Comparison of ENCODE assay signal across 22 mouse cellular contexts in genomic region chr3:96451181-96451737, GRCm38 (mm10). TPM values are rescaled to one million over a fixed set of nuclear protein-coding genes. Genes with fewer than 3 reads are reported as not detected.
A peak's percentile ranks its signal among the peaks of the same experiment; 100 is the strongest.
DNase-seq lines count a peak whose midpoint lies in the region; ATAC-seq and TF ChIP-seq lines count a peak whose summit lies in the region.
"Not testable (repeated sequence)": the region's sequence is repeated elsewhere in the genome, so short reads cannot be mapped to it uniquely, and the experiment has no call there.
"Had no signal": no experiment of that assay in that cellular context is flagged by ENCODE, and none has a peak within 500 bp of the region (broad histone marks: within the 10 kb centered on the region; RNA-seq: fewer than 3 reads in every experiment).

No protein-coding gene starts in this region.

- not testable (repeated sequence) for H3K4me2 ChIP-seq in heart, embryonic 16.5 days (ENCODE audit: low read depth, low read length); intestine, embryonic 16.5 days (ENCODE audit: low read depth, low read length); liver, embryonic 13.5 days; liver, postnatal 0 days (ENCODE audit: low read depth, low read length); stomach, embryonic 15.5 days

- not testable (repeated sequence) for H3K4me3 ChIP-seq in heart, embryonic 16.5 days (ENCODE audit: low read length); intestine, embryonic 16.5 days (ENCODE audit: low read length); liver, embryonic 13.5 days (replicated peaks); liver, postnatal 0 days (ENCODE audit: low read depth, low read length); stomach, embryonic 15.5 days (replicated peaks)

- ATAC-seq in granulocyte monocyte progenitor cell, adult 5-6 weeks (replicated peaks; ENCODE audit: poor library complexity, severe bottlenecking), result peak; percentile 31
- 0 out of 2 replicates have a peak, but pooled peaks have one; percentile 4 for ATAC-seq in heart, embryonic 16.5 days (replicated peaks; ENCODE audit: extremely low read depth, insufficient read depth, low FRiP score)
- peak; percentile 57 for ATAC-seq in intestine, embryonic 16.5 days
- ATAC-seq in liver, embryonic 13.5 days (ENCODE audit: low read depth), result peak; percentile 58
- ATAC-seq in liver, postnatal 0 days, result 0 out of 2 replicates have a peak, but pooled peaks have one; percentile 6
- peak; percentile 43 for ATAC-seq in megakaryocyte, adult 5-6 weeks (ENCODE audit: poor library complexity, severe bottlenecking)
- ATAC-seq in stomach, embryonic 15.5 days (ENCODE audit: insufficient read depth, low FRiP score, low read depth), result peak; percentile 45; the same call in 1 of the 2 replicates

- H3K9me3 ChIP-seq in heart, embryonic 16.5 days (replicated peaks; ENCODE audit: control insufficient read depth, low read length); intestine, embryonic 16.5 days (ENCODE audit: control insufficient read depth, low read length); liver, embryonic 13.5 days (replicated peaks); liver, postnatal 0 days (ENCODE audit: low read length); stomach, embryonic 15.5 days: not testable (repeated sequence)

- not testable (repeated sequence) for H3K9ac ChIP-seq in heart, embryonic 16.5 days (ENCODE audit: low read length); intestine, embryonic 16.5 days (ENCODE audit: low read depth, low read length); liver, embryonic 13.5 days; liver, postnatal 0 days (replicated peaks); stomach, embryonic 15.5 days

- not testable (repeated sequence) for TF ChIP-seq EP300 in liver, postnatal 0 days (IDR thresholded peaks at IDR 0.05; ENCODE audit: low read depth)

- TF ChIP-seq CTCF in liver, postnatal 0 days (IDR thresholded peaks at IDR 0.05; ENCODE audit: low read depth), result not testable (repeated sequence)

- H3K27me3 ChIP-seq in heart, embryonic 16.5 days (ENCODE audit: control insufficient read depth, insufficient read depth, low read length); intestine, embryonic 16.5 days (replicated peaks; ENCODE audit: control insufficient read depth, insufficient read depth, low read length); liver, postnatal 0 days (ENCODE audit: insufficient read depth, low read length); stomach, embryonic 15.5 days (replicated peaks): not testable (repeated sequence)
- peaks cover 13% of the 10 kb centered on the region; the same call in 1 of the 2 replicates for H3K27me3 ChIP-seq in liver, embryonic 13.5 days

- no CpG with 5 or more reads among the region's 50 CpGs for WGBS in heart, embryonic 16.5 days
- WGBS in intestine, embryonic 16.5 days, result no CpG with 5 or more reads among the region's 50 CpGs
- no CpG with 5 or more reads among the region's 50 CpGs for WGBS in liver, embryonic 13.5 days (ENCODE audit: insufficient replicate concordance)
- WGBS in liver, postnatal 0 days (ENCODE audit: insufficient replicate concordance), result no CpG with 5 or more reads among the region's 50 CpGs
- no CpG with 5 or more reads among the region's 50 CpGs for WGBS in stomach, embryonic 15.5 days

- DNase-seq in liver, embryonic 13.5 days; liver, postnatal 0 days: not testable (repeated sequence)

- H3K27ac ChIP-seq in heart, embryonic 16.5 days (ENCODE audit: low read length); intestine, embryonic 16.5 days (ENCODE audit: low read length); liver, embryonic 13.5 days; liver, postnatal 0 days (ENCODE audit: low read depth); stomach, embryonic 15.5 days: not testable (repeated sequence)

- H3K4me1 ChIP-seq in heart, embryonic 16.5 days (ENCODE audit: control insufficient read depth, insufficient read depth, low read length); intestine, embryonic 16.5 days (ENCODE audit: control insufficient read depth, insufficient read depth, low read length); liver, embryonic 13.5 days (replicated peaks); liver, postnatal 0 days (ENCODE audit: insufficient read depth); stomach, embryonic 15.5 days: not testable (repeated sequence)

- H3K36me3 ChIP-seq in heart, embryonic 16.5 days (ENCODE audit: control insufficient read depth, insufficient read depth); intestine, embryonic 16.5 days (ENCODE audit: control insufficient read depth, insufficient read depth, low read length); liver, embryonic 13.5 days; liver, postnatal 0 days (replicated peaks; ENCODE audit: insufficient read depth, low read length); stomach, embryonic 15.5 days: not testable (repeated sequence)

RNA-seq across cellular contexts. Expression of gene BC107364, which starts 0.8 kb away (rescaled TPM):
- not detected in 2 replicates for total RNA-seq in granulocyte monocyte progenitor cell, adult 5-6 weeks (2014; fragmentation: Nextera tagmentation)
- total RNA-seq in granulocyte monocyte progenitor cell, adult 5-6 weeks (2017), result not detected in 2 replicates
- polyA plus RNA-seq in heart, embryonic 16.5 days (2015; fragmentation: Nextera tagmentation; extraction: Ambion mirVana), result 1.3 and 1.5 TPM in 2 replicates
- polyA plus RNA-seq in intestine, embryonic 16.5 days (2015; fragmentation: Nextera tagmentation; extraction: Ambion mirVana), result 0.12 and 0.21 TPM in 2 replicates
- polyA plus RNA-seq in liver, embryonic 13.5 days (2015; fragmentation: Nextera tagmentation; extraction: Ambion mirVana), result not detected in 2 replicates
- not detected in 2 replicates for polyA plus RNA-seq in liver, postnatal 0 days (2015; fragmentation: Nextera tagmentation; extraction: Ambion mirVana)
- not detected in 2 replicates for total RNA-seq in megakaryocyte, adult 5-6 weeks (2015)
- not detected in 2 replicates for total RNA-seq in megakaryocyte, adult 5-6 weeks (2017)
- polyA plus RNA-seq in stomach, embryonic 15.5 days (2015; fragmentation: Nextera tagmentation; extraction: Ambion mirVana), result 0.28 and 0.37 TPM in 2 replicates
- total RNA-seq: adrenal gland, adult 8-10 months; adrenal gland, postnatal 36 days; ES-E14; gastrocnemius, adult 8-10 months; gastrocnemius, postnatal 36 days; heart, adult 18-20 months; heart, postnatal 10 days; hindbrain, postnatal 0 days had no signal
- polyA plus RNA-seq: cerebellum, adult 2 months; embryonic facial prominence, embryonic 10.5 days; erythroblast, embryonic 14.5 days; forebrain, embryonic 10.5 days; forebrain, embryonic 15.5 days; heart, embryonic 10.5 days; hindbrain, embryonic 12.5 days; hindbrain, postnatal 0 days had no signal

Comparison
In these comparisons a context has a peak if more than half of its experiments do, and no peak if none do; other contexts are left out.
1. ATAC-seq: peak in every context shown above with its lines; median percentile 58 in liver, embryonic 13.5 days; 57 in intestine, embryonic 16.5 days; 45 in stomach, embryonic 15.5 days; 43 in megakaryocyte, adult 5-6 weeks; 31 in granulocyte monocyte progenitor cell, adult 5-6 weeks; 6 in liver, postnatal 0 days; 4 in heart, embryonic 16.5 days.